Mouse (Mus musculus) brain, adult 2 months (tissue): Measurements from ENCODE around the gene Crp.

Source experiments
- DNase-seq: peaks from one replicate; pipeline ENCODE4 v3.0.0; 2011; ENCODE audit warnings: low read depth, low spot score

The Crp gene

GRCm38 (mm10) chr1:172711396-172711795 lies 13.5 kb downstream of the Crp start:
- no peak for DNase-seq

- DNase-seq, result no peak
Observed at GRCm38 (mm10) chr1:172711962-172712361, 14.1 kb downstream of the Crp start.

DNA sequence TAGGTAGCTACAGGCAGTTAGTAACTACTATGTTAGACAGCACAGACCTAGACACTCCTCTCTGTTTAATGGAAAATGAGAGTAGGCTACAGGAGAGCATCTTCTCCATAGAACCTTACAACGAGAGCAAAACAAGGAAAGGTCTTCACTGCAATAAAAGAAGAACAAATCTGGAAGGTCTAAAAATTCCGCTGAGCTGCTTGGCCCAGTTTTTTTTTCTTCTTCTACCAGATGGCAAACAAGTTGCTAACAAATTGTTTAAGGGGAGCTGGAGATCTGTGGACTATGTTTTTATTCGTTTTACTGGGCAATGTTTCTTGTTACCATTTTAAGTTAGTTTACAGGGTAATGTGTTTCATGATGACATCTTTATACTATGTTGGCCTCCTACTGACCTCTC lies 53.4 kb downstream of the Crp start:
- peak; percentile 64 for DNase-seq

- peak; percentile 4 for DNase-seq
Observed at GRCm38 (mm10) chr1:172755151-172755550, 57.3 kb downstream of the Crp start.

- DNase-seq, result peak; percentile 37
Observed at GRCm38 (mm10) chr1:172759525-172759924, 61.7 kb downstream of the Crp start.

- no peak for DNase-seq
Observed at GRCm38 (mm10) chr1:172779195-172779594, 81.3 kb downstream of the Crp start.

- no peak for DNase-seq
Observed at GRCm38 (mm10) chr1:172785322-172785721, 87.5 kb downstream of the Crp start.

DNA sequence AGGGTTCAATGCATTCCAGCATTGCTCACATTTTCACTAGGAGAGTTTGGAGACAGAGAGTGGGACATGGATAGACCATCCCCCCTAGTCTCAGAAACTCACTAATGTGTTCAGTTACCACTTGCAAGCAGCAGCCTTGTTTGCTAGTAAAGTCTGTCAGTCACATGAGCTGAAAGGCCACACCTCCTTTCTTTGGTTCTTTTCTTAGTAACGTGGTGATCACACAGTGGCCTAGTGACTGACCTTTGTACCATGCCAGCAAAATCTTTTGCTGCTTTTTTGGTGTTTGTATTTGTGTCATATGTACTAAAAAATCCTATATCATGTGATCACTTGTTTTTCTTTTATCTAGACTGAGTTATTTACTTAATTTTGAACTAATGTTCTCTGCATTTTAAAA lies 88.0 kb downstream of the Crp start:
- no peak for DNase-seq

GRCm38 (mm10) chr1:172828975-172829374 lies 131.1 kb downstream of the Crp start:
- DNase-seq, result no peak

- DNase-seq, result peak; percentile 6
Observed at GRCm38 (mm10) chr1:172847044-172847761, 149.3 kb downstream of the Crp start.

DNA sequence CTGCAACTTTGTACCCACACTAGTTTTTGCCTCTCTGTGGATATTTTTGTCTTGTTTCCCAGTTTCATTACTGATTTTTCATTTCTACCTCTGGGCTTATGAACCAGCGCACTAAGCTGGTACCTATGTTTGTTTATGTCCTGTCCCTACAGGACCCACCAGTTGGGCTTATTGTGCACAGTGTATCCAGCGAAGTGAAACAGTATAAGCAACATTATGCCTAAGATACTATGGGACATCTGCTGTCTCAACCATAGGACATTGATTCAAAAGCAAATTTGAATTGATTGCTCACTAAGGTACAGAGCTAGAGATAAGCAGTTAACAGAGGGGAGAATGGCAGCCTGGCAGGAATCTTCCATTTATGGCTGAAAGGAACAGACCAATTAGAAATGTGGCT lies 150.3 kb downstream of the Crp start:
- DNase-seq, result no peak

- DNase-seq, result no peak
Observed at GRCm38 (mm10) chr1:172875265-172875664, 177.4 kb downstream of the Crp start.

- DNase-seq, result peak; percentile 5
Observed at GRCm38 (mm10) chr1:172876675-172877074, 178.8 kb downstream of the Crp start.
